Mouse (Mus musculus): Measurements from ENCODE around the gene 4933427D14Rik. TPM values are rescaled to one million over a fixed set of nuclear protein-coding genes. Genes with fewer than 3 reads are reported as not detected.
A peak's percentile ranks its signal among the peaks of the same experiment; 100 is the strongest.

The 4933427D14Rik gene
- polyA plus RNA-seq, 1 experiment from 2014 or later, result 11.7 TPM

- H3K4me2 ChIP-seq (replicated peaks; ENCODE audit: low read depth, low read length), result no peak overlapping the region
These were observed 2.0 kb downstream of the 4933427D14Rik start for GRCm38 (mm10) chr11:72205256-72205655.

GRCm38 (mm10) chr11:72203440-72203839, 3.8 kb downstream of the 4933427D14Rik start:
- no peak for ATAC-seq (ENCODE audit: low FRiP score, low TSS enrichment)
- 79% methylated on average over 1 of the region's 1 CpGs for WGBS

More at GRCm38 (mm10) chr11:72205256-72205655, 2.0 kb downstream of the 4933427D14Rik start:
- Histone ChIP-seq H3K27me3 (ENCODE audit: insufficient read depth, low read length) (no peaks in the 10 kb centered on the region), H3K9me3 (ENCODE audit: low read length) (no peaks in the 10 kb centered on the region), H3K27ac (ENCODE audit: low read length) (no peak overlapping the region), H3K36me3 (ENCODE audit: insufficient read depth, low read length) (peaks cover 7% of the 10 kb centered on the region), H3K4me3 (ENCODE audit: low read length) (no peak overlapping the region), H3K9ac (replicated peaks; ENCODE audit: low read length) (no peak overlapping the region), H3K4me1 (ENCODE audit: insufficient read depth, low read length) (peaks cover 13% of the 10 kb centered on the region)
- no peak for ATAC-seq (ENCODE audit: low FRiP score, low TSS enrichment)
- WGBS, result 84% methylated on average over 6 of the region's 6 CpGs

GRCm38 (mm10) chr11:72196506-72196905, 10.8 kb downstream of the 4933427D14Rik start:
- ATAC-seq (ENCODE audit: low FRiP score, low TSS enrichment), result no peak
- H3K4me2 ChIP-seq (replicated peaks; ENCODE audit: low read depth, low read length), result no peak overlapping the region
- H3K4me1 ChIP-seq (ENCODE audit: insufficient read depth, low read length), result no peaks in the 10 kb centered on the region
- H3K36me3 ChIP-seq (ENCODE audit: insufficient read depth, low read length), result peaks cover 19% of the 10 kb centered on the region
- WGBS, result 80% methylated on average over 8 of the region's 8 CpGs
- H3K27me3 ChIP-seq (ENCODE audit: insufficient read depth, low read length), result no peaks in the 10 kb centered on the region
- no peak overlapping the region for H3K4me3 ChIP-seq (ENCODE audit: low read length)
- no peaks in the 10 kb centered on the region for H3K9me3 ChIP-seq (ENCODE audit: low read length)
- no peak overlapping the region for H3K9ac ChIP-seq (replicated peaks; ENCODE audit: low read length)
- H3K27ac ChIP-seq (ENCODE audit: low read length), result peak overlapping the region; percentile 65

More at GRCm38 (mm10) chr11:72203440-72203839, 3.8 kb downstream of the 4933427D14Rik start:
- Histone ChIP-seq H3K9ac (replicated peaks; ENCODE audit: low read length) (no peak overlapping the region), H3K4me1 (ENCODE audit: insufficient read depth, low read length) (peaks cover 13% of the 10 kb centered on the region), H3K9me3 (ENCODE audit: low read length) (no peaks in the 10 kb centered on the region), H3K27ac (ENCODE audit: low read length) (no peak overlapping the region), H3K4me2 (replicated peaks; ENCODE audit: low read depth, low read length) (no peak overlapping the region), H3K4me3 (ENCODE audit: low read length) (no peak overlapping the region), H3K27me3 (ENCODE audit: insufficient read depth, low read length) (no peaks in the 10 kb centered on the region), H3K36me3 (ENCODE audit: insufficient read depth, low read length) (peaks cover 7% of the 10 kb centered on the region)

- no peaks in the 10 kb centered on the region for H3K9me3 ChIP-seq (ENCODE audit: low read length)
- H3K27ac ChIP-seq (ENCODE audit: low read length), result no peak overlapping the region
- ATAC-seq (ENCODE audit: low FRiP score, low TSS enrichment), result no peak
- WGBS, result 92% methylated on average over 2 of the region's 2 CpGs
- H3K4me2 ChIP-seq (replicated peaks; ENCODE audit: low read depth, low read length), result no peak overlapping the region
- peaks cover 28% of the 10 kb centered on the region for H3K36me3 ChIP-seq (ENCODE audit: insufficient read depth, low read length)
- H3K4me1 ChIP-seq (ENCODE audit: insufficient read depth, low read length), result no peaks in the 10 kb centered on the region
- H3K9ac ChIP-seq (replicated peaks; ENCODE audit: low read length), result no peak overlapping the region
- no peaks in the 10 kb centered on the region for H3K27me3 ChIP-seq (ENCODE audit: insufficient read depth, low read length)
- H3K4me3 ChIP-seq (ENCODE audit: low read length), result no peak overlapping the region
These were observed 13.0 kb downstream of the 4933427D14Rik start for GRCm38 (mm10) chr11:72194259-72194658.

- WGBS, result 86% methylated on average over 1 of the region's 1 CpGs
These were observed 16.4 kb downstream of the 4933427D14Rik start for GRCm38 (mm10) chr11:72190857-72191256.

GRCm38 (mm10) chr11:72184252-72184651, 23.0 kb downstream of the 4933427D14Rik start:
- Histone ChIP-seq H3K9ac (replicated peaks; ENCODE audit: low read length) (no peak overlapping the region), H3K4me1 (ENCODE audit: insufficient read depth, low read length) (no peaks in the 10 kb centered on the region), H3K4me2 (replicated peaks; ENCODE audit: low read depth, low read length) (no peak overlapping the region), H3K36me3 (ENCODE audit: insufficient read depth, low read length) (peaks cover 17% of the 10 kb centered on the region), H3K27ac (ENCODE audit: low read length) (no peak overlapping the region), H3K27me3 (ENCODE audit: insufficient read depth, low read length) (no peaks in the 10 kb centered on the region), H3K9me3 (ENCODE audit: low read length) (no peaks in the 10 kb centered on the region), H3K4me3 (ENCODE audit: low read length) (no peak overlapping the region)
- 77% methylated on average over 4 of the region's 4 CpGs for WGBS
- no peak for ATAC-seq (ENCODE audit: low FRiP score, low TSS enrichment)

More at GRCm38 (mm10) chr11:72190857-72191256, 16.4 kb downstream of the 4933427D14Rik start:
- Histone ChIP-seq H3K27me3 (ENCODE audit: insufficient read depth, low read length) (no peaks in the 10 kb centered on the region), H3K9ac (replicated peaks; ENCODE audit: low read length) (no peak overlapping the region), H3K4me3 (ENCODE audit: low read length) (no peak overlapping the region), H3K27ac (ENCODE audit: low read length) (no peak overlapping the region), H3K36me3 (ENCODE audit: insufficient read depth, low read length) (peaks cover 25% of the 10 kb centered on the region), H3K9me3 (ENCODE audit: low read length) (no peaks in the 10 kb centered on the region), H3K4me1 (ENCODE audit: insufficient read depth, low read length) (no peaks in the 10 kb centered on the region), H3K4me2 (replicated peaks; ENCODE audit: low read depth, low read length) (no peak overlapping the region)
- ATAC-seq (ENCODE audit: low FRiP score, low TSS enrichment), result no peak

- Histone ChIP-seq H3K4me2 (replicated peaks; ENCODE audit: low read depth, low read length) (no peak overlapping the region), H3K4me1 (ENCODE audit: insufficient read depth, low read length) (no peaks in the 10 kb centered on the region), H3K9ac (replicated peaks; ENCODE audit: low read length) (no peak overlapping the region), H3K36me3 (ENCODE audit: insufficient read depth, low read length) (peaks cover 20% of the 10 kb centered on the region), H3K27me3 (ENCODE audit: insufficient read depth, low read length) (no peaks in the 10 kb centered on the region), H3K4me3 (ENCODE audit: low read length) (no peak overlapping the region), H3K27ac (ENCODE audit: low read length) (no peak overlapping the region), H3K9me3 (ENCODE audit: low read length) (no peaks in the 10 kb centered on the region)
- no peak for ATAC-seq (ENCODE audit: low FRiP score, low TSS enrichment)
- 86% methylated on average over 4 of the region's 4 CpGs for WGBS
These were observed 26.1 kb downstream of the 4933427D14Rik start for GRCm38 (mm10) chr11:72181136-72181535.

GRCm38 (mm10) chr11:72180556-72180955, 26.7 kb downstream of the 4933427D14Rik start:
- H3K4me2 ChIP-seq (replicated peaks; ENCODE audit: low read depth, low read length), result no peak overlapping the region
- no peak overlapping the region for H3K4me3 ChIP-seq (ENCODE audit: low read length)
- 93% methylated on average over 5 of the region's 5 CpGs for WGBS
- H3K36me3 ChIP-seq (ENCODE audit: insufficient read depth, low read length), result peaks cover 20% of the 10 kb centered on the region
- H3K9ac ChIP-seq (replicated peaks; ENCODE audit: low read length), result no peak overlapping the region
- H3K27ac ChIP-seq (ENCODE audit: low read length), result no peak overlapping the region
- no peaks in the 10 kb centered on the region for H3K9me3 ChIP-seq (ENCODE audit: low read length)
- H3K27me3 ChIP-seq (ENCODE audit: insufficient read depth, low read length), result no peaks in the 10 kb centered on the region
- H3K4me1 ChIP-seq (ENCODE audit: insufficient read depth, low read length), result no peaks in the 10 kb centered on the region
- no peak for ATAC-seq (ENCODE audit: low FRiP score, low TSS enrichment)

- WGBS, result 72% methylated on average over 3 of the region's 3 CpGs
- no peak overlapping the region for H3K27ac ChIP-seq (ENCODE audit: low read length)
- ATAC-seq (ENCODE audit: low FRiP score, low TSS enrichment), result no peak
These were observed 30.7 kb downstream of the 4933427D14Rik start for GRCm38 (mm10) chr11:72176553-72176952.

GRCm38 (mm10) chr11:72175966-72176365, 31.3 kb downstream of the 4933427D14Rik start:
- H3K4me2 ChIP-seq (replicated peaks; ENCODE audit: low read depth, low read length), result no peak overlapping the region
- no peak overlapping the region for H3K4me3 ChIP-seq (ENCODE audit: low read length)
- no peak overlapping the region for H3K27ac ChIP-seq (ENCODE audit: low read length)
- no peak for ATAC-seq (ENCODE audit: low FRiP score, low TSS enrichment)
- H3K4me1 ChIP-seq (ENCODE audit: insufficient read depth, low read length), result no peaks in the 10 kb centered on the region
- H3K9me3 ChIP-seq (ENCODE audit: low read length), result no peaks in the 10 kb centered on the region
- no peak overlapping the region for H3K9ac ChIP-seq (replicated peaks; ENCODE audit: low read length)
- H3K36me3 ChIP-seq (ENCODE audit: insufficient read depth, low read length), result peaks cover 27% of the 10 kb centered on the region
- no peaks in the 10 kb centered on the region for H3K27me3 ChIP-seq (ENCODE audit: insufficient read depth, low read length)
- 86% methylated on average over 5 of the region's 5 CpGs for WGBS

More at GRCm38 (mm10) chr11:72176553-72176952, 30.7 kb downstream of the 4933427D14Rik start:
- Histone ChIP-seq H3K36me3 (ENCODE audit: insufficient read depth, low read length) (peaks cover 29% of the 10 kb centered on the region), H3K27me3 (ENCODE audit: insufficient read depth, low read length) (no peaks in the 10 kb centered on the region), H3K4me3 (ENCODE audit: low read length) (no peak overlapping the region), H3K9ac (replicated peaks; ENCODE audit: low read length) (no peak overlapping the region), H3K4me2 (replicated peaks; ENCODE audit: low read depth, low read length) (no peak overlapping the region), H3K9me3 (ENCODE audit: low read length) (no peaks in the 10 kb centered on the region), H3K4me1 (ENCODE audit: insufficient read depth, low read length) (no peaks in the 10 kb centered on the region)
